Mouse (Mus musculus) cortical plate, adult 2 months (tissue): ENCODE data around the gene Cdk17. TPM values are rescaled to one million over a fixed set of nuclear protein-coding genes. Genes with fewer than 3 reads are reported as not detected.

Source experiments
- H3K27ac ChIP-seq: fragments of 200-500 bp; 2 replicates; pipeline ENCODE4 v1.5.1; 2012; ENCODE audit warnings: low read length, control low read depth, inconsistent platforms; ENCODE audit not compliant: insufficient read depth
- H3K4me1 ChIP-seq: fragments of 200-500 bp; 2 replicates; pipeline ENCODE4 v1.6.1; 2011; ENCODE audit warnings: low read length; ENCODE audit not compliant: control insufficient read depth, insufficient read depth
- H3K4me3 ChIP-seq: fragments of 200-500 bp; 2 replicates; pipeline ENCODE4 v1.5.1; 2011; ENCODE audit warnings: mild to moderate bottlenecking, low read length, control low read depth; ENCODE audit not compliant: insufficient read depth
- CTCF ChIP-seq: fragments of 200-500 bp; IDR thresholded peaks from 2 replicates; pipeline ENCODE4 v1.5.1; 2011; ENCODE audit warnings: mild to moderate bottlenecking, control low read depth, low read length; ENCODE audit not compliant: insufficient read depth; ENCODE audit errors: extremely low read depth
- POLR2A ChIP-seq: fragments of 200-500 bp; IDR thresholded peaks from 2 replicates; pipeline ENCODE4 v1.6.1; 2011; ENCODE audit warnings: mild to moderate bottlenecking, low read length, control low read depth; ENCODE audit not compliant: insufficient read depth; ENCODE audit errors: extremely low read depth
- polyA plus RNA-seq: library from polyadenylated mRNA; depleted of rRNA; stranded (reverse); fragments of >200 nt; gene quantifications from 2 replicates; pipeline ENCODE4 v1.2.3, GENCODE M21; 2012

Gene Cdk17
- polyA plus RNA-seq, 1 experiment, result 142 TPM

DNA sequence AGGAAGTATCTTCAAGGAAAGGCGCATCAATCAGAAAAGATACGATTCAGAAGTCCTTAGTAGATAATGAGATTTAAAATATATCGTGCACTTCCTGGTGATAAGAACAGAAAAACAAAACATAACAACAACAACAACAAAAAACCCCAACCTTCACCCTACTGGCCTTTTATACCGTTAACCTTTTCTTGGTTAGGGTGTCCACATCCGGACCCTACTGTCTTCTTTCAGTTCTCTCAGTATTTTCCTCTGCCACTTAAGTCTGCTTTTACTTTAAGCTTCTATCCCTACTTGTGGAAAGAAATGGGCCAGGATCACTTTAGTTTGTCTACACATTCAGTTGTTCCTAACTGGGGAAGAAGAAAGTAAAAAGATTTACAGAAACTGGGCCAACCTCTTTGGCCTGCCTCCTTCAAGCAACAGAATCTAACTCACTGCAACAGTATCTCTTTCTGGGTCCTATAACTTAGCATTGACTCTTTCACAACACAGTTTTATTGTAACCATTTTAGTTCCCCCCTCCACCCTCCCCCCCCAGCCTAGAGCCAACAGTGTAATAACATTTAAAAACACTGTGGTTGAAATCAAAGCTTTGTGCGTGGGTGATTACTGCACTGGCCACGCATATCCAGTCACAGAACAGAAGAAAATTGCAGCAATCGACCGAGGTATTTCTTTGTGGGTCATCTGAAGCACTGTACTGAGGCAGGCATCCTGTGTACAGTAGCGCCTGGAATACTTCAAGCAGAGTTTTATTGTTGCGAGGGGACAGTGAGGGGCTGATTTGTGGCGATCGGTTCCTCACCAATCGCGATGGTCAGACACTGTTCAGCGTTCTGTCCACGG, 801 bp upstream of the Cdk17 start:
- H3K4me3 ChIP-seq, result peak overlapping the region; percentile 98; the same call in 1 of the 2 replicates
- peaks cover 2% of the 10 kb centered on the region; the same call in 1 of the 2 replicates for H3K4me1 ChIP-seq
- TF ChIP-seq CTCF (no peak), POLR2A (no peak)
- no peak overlapping the region for H3K27ac ChIP-seq

DNA sequence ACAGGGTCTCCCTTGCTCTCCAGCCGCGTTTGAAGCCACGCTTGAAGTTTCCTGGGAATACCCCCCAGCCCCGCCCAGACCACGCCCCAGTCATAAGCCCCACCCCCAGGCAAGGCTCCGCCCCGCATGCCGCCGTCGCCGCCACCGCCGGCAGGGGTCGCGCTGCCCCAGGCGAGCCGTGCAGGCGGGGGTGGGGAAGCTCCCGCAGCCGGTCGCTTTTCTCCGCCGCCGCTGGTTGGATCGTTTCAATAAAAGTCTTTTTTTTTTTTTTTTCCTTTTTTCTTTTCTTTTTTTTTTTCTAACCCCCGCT, 223 bp upstream of the Cdk17 start:
- TF ChIP-seq CTCF (peak; percentile 47), POLR2A (no peak)
- H3K27ac ChIP-seq, result peak overlapping the region; percentile 100; the same call in 1 of the 2 replicates
- peaks cover 2% of the 10 kb centered on the region; the same call in 1 of the 2 replicates for H3K4me1 ChIP-seq

DNA sequence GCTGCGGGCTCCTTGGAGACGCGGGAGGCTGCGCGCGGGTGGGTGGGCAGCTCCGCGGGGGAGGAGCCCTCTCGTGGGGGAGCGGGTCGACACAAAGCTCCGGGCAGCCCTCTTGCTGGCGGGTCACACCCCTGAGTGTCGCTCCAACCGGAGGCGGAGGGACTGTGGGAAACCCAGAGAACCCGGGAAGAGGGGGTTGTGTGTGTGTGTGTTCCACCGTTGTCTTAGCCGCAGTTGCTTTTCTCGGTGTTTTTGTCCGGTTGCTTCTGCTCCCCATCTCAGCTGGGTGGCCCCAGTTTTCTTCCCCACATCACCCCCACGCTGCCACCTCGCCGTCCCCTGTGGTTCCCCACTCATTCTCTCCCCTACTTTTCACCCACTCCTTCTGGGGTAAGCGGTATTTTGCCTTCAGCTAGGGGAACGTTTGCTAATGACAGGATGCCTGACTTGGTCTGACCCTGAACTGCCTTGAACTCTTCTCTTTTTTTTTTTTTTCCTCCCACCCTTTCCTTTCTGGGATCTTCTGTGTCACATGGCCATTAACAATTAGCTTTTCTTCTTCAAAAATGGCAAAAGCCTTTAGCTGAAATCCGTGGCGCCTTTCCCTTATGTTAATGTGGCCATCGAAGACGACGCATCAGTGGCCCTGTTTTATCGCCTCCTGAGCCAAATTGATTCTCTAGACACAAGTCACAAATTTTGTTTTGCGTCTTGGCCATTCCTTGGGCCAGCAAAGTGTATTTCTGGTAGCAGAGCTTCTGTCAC, 1.0 kb downstream of the Cdk17 start:
- Histone ChIP-seq H3K27ac (peak overlapping the region; percentile 100), H3K4me3 (peak overlapping the region; percentile 98), H3K4me1 (peaks cover 8% of the 10 kb centered on the region; the same call in 1 of the 2 replicates)
- TF ChIP-seq CTCF, result no peak
- TF ChIP-seq POLR2A, result no peak; the same call in 1 of the 2 replicates

More for the DNA sequence above, 223 bp upstream of the Cdk17 start:
- peak overlapping the region; percentile 98 for H3K4me3 ChIP-seq

DNA sequence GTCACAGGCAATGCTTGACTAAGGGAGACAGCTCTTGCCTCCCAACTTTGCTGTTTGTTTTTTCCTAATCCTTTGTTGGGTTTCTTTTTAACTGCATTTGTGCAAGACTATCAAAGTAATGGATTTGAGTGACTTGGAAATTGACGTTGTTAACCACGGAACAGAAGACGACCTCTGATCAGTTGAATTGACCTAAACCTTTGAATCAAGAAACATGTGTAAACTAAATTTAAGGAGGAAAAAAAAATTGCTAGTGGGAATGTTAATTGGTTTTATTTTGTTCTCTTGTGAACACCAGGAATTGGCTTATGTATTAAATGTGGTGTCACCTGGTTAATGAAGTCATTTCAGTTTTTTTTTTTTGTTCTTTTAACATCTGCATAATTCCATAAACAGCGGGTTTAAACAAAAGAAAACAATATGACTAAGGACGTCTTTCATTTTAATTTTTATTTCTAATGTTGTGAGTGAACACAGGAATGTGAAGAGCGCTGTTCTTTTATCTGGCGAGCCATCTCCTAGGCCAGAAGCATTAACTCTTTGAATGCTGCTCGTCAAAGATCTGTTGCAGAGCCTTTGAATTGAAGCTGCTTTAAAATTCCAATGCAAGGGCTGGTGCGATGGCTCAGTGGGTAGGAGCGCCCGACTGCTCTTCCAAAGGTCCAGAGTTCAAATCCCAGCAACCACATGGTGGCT, 1.7 kb downstream of the Cdk17 start:
- TF ChIP-seq POLR2A (no peak), CTCF (no peak)
- Histone ChIP-seq H3K4me1 (peaks cover 8% of the 10 kb centered on the region; the same call in 1 of the 2 replicates), H3K27ac (peak overlapping the region; percentile 100), H3K4me3 (peak overlapping the region; percentile 98)

DNA sequence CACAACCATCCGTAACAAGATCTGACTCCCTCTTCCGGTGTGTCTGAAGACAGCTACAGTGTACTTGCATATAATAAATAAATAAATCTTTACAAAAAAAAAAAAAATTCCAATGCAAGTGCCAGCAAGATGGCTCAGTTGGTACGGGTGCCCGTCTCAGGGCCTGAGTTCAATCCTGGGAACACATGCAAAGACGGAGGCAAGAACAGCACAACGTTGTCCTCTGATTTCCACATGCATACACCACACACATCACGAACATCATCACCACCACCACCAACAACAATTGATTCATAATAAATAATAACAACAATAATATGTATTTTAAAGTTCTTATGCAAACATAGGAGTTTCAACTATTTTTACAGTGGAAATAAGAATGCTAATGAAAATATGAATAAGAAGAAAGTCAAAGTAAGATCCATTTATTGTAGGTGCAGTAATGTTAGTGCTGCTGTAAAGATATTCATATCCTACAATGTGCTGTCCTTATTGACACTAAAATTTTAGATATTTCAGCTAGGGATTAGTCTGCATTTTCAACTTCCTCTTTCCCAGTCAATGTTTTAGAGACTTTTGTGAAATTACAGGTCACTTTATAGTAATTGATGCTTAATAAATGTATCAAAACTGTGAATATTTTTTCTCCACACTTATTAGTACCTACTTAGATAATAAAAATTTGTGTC, 2.4 kb downstream of the Cdk17 start:
- Histone ChIP-seq H3K4me1 (peaks cover 10% of the 10 kb centered on the region; the same call in 1 of the 2 replicates), H3K4me3 (peak overlapping the region; percentile 98), H3K27ac (no peak overlapping the region)
- no peak for TF ChIP-seq POLR2A
- no peak for TF ChIP-seq CTCF

DNA sequence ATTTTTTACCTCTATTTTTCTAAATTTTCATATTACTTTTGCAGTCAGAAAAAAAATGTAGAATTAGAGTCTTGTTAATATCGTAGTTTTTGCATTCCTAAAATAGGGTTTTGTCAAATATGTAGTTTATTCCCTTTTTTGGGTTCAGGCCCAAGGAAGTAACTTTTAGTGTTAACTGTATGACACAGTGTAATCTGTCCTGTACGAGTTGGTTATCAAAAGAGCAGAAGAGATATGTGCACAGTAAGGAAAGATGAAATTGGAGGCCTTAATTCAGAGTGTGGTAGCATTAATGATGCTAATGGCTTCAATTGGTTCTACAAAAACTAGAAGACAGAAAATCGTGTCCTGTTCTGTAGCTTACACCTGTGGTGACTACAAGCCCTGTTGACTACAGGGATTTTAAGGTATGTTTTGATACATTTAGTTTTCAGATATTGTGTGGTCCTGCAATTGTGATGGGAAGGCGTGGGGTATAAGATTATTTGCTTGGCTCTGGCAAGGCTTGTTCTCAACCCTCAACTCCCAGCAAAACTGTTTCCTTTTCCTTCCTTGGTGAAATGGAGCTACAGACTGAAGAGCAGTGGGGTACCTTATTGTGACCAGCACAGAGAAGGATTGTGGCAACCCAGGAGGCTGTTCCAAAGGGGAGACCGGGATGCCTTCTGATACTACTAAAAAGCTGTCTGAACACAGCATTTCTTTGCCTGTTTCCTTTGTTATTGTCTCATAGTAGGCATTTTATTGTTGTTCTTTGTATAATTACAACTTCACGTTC, 3.2 kb downstream of the Cdk17 start:
- peaks cover 12% of the 10 kb centered on the region; the same call in 1 of the 2 replicates for H3K4me1 ChIP-seq
- TF ChIP-seq POLR2A, result no peak
- no peak for TF ChIP-seq CTCF
- H3K27ac ChIP-seq, result no peak overlapping the region; the same call in 1 of the 2 replicates
- peak overlapping the region; percentile 22; the same call in 1 of the 2 replicates for H3K4me3 ChIP-seq

DNA sequence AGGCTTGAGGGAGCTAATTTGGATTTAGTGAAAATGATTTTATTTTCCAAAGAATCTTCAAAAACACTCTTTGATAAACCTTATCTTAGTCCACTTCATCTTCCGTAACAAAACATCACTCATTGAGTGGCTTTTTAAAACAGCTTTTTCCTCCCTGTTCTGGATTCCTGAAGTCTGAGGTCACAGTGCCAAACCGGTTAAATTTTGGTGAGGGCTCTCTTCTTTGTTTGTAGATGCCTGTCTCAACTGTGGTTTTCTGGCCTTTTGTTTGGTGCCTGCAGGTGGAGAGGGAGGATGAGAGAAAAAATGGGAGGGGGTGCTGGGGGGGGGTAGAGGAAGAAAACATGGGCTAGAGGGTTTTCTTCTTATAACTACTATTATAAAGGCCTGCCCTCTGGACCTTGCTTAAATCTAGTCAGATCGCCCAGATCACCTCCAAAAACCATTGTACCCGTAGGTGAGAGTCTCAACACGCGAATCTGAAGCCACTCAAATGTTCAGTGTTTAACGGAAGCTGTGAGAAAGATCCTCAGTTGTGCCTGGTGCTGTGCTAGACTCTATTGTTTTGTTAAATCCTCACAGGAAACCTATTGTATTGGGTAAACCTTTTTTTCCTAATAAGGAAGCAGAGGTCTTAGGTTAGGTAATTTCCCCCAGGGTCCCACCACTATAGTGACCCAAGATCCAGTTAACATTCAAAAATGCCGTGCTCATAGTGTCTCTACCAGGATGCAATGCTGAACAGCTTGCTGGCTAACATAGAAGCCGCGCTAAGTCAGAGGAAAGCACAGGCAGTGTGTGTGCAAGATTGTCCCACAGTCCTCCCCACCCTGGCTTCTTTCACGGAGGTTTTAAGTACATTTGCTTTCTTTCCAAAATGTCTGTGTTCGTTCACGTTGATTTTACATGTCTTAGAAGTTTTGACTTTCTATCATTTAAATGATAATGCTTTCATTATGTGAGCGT, 5.0 kb downstream of the Cdk17 start:
- H3K4me3 ChIP-seq, result no peak overlapping the region
- TF ChIP-seq CTCF (no peak), POLR2A (no peak)
- peak overlapping the region; percentile 8 for H3K27ac ChIP-seq
- H3K4me1 ChIP-seq, result peaks cover 14% of the 10 kb centered on the region; the same call in 1 of the 2 replicates
